In the genomic region with DNA sequence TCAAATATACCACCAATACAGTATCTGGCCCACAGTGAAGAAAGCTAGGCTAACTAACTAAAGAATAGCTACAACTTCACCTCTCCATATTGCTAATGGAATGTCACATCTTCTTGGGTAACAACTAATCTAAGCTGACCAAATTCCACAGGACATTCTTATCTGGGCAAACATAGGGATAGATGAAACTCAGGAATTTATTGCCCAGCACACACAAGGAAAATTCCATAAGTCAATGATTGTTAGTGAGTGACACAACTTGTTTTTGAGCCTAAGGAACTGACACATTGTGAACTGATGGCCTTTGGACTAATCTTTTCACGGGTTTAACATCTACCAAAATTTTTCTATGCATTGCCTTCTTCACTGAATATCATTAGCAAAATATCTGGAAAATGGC, we compare ENCODE assay signal across 22 mouse cellular contexts.
"Had no signal": no experiment of that assay in that cellular context is flagged by ENCODE, and none has a peak within 500 bp of the region (broad histone marks: within the 10 kb centered on the region; RNA-seq: fewer than 3 reads in every experiment).

No protein-coding gene starts in this region.

- H3K4me1 ChIP-seq: heart, embryonic 13.5 days; heart, embryonic 15.5 days; hindbrain, embryonic 13.5 days; hindbrain, embryonic 15.5 days; limb, embryonic 13.5 days; limb, embryonic 15.5 days; liver, embryonic 13.5 days had no signal

- H3K4me2 ChIP-seq: heart, embryonic 11.5 days; heart, embryonic 13.5 days; heart, embryonic 15.5 days; hindbrain, embryonic 13.5 days; hindbrain, embryonic 15.5 days; limb, embryonic 13.5 days; limb, embryonic 15.5 days; liver, embryonic 13.5 days had no signal

- H3K36me3 ChIP-seq: heart, embryonic 13.5 days; heart, embryonic 15.5 days; hindbrain, embryonic 13.5 days; hindbrain, embryonic 15.5 days; limb, embryonic 13.5 days; limb, embryonic 15.5 days; liver, embryonic 13.5 days had no signal

- H3K27ac ChIP-seq: gastrocnemius, adult 2 months; heart, embryonic 13.5 days; heart, embryonic 15.5 days; hindbrain, embryonic 13.5 days; hindbrain, embryonic 15.5 days; hindbrain, postnatal 0 days; limb, embryonic 13.5 days; limb, embryonic 15.5 days; liver, embryonic 13.5 days had no signal

- H3K27me3 ChIP-seq: heart, embryonic 13.5 days; heart, embryonic 15.5 days; hindbrain, embryonic 13.5 days; hindbrain, embryonic 15.5 days; limb, embryonic 13.5 days; limb, embryonic 15.5 days; liver, embryonic 13.5 days had no signal

- ATAC-seq: hindbrain, postnatal 0 days had no signal

- H3K4me3 ChIP-seq: gastrocnemius, adult 2 months; heart, embryonic 13.5 days; heart, embryonic 15.5 days; hindbrain, embryonic 13.5 days; hindbrain, embryonic 15.5 days; limb, embryonic 13.5 days; limb, embryonic 15.5 days; liver, embryonic 13.5 days had no signal

- H3K9ac ChIP-seq: heart, embryonic 13.5 days; heart, embryonic 15.5 days; hindbrain, embryonic 13.5 days; hindbrain, embryonic 15.5 days; limb, embryonic 13.5 days; limb, embryonic 15.5 days; liver, embryonic 13.5 days had no signal

- DNase-seq: gastrocnemius, adult 2 months; gastrocnemius, postnatal 10 days; gastrocnemius, postnatal 25 days; heart, adult 18-20 months; heart, postnatal 14 days; heart, postnatal 36 days; kidney, adult 18-20 months; kidney, adult 8-10 months; kidney, postnatal 14 days; kidney, postnatal 36 days; layer of hippocampus, adult 9-11 months; layer of hippocampus, postnatal 36 days; left cerebral cortex, postnatal 4 days; liver, embryonic 13.5 days had no signal

- H3K9me3 ChIP-seq: heart, embryonic 13.5 days; heart, embryonic 15.5 days; hindbrain, embryonic 13.5 days; hindbrain, embryonic 15.5 days; limb, embryonic 13.5 days; limb, embryonic 15.5 days; liver, embryonic 13.5 days had no signal
